Mouse (Mus musculus): Measurements from ENCODE around the gene Mettl24. TPM values are rescaled to one million over a fixed set of nuclear protein-coding genes. Genes with fewer than 3 reads are reported as not detected.

The Mettl24 gene
- polyA plus RNA-seq, 1 experiment from 2014 or later: 3.4 TPM

Other genes starting within 250 kb of the Mettl24 start
- not detected in 2 replicates for gene Slc22a16, start 112.9 kb upstream of the Mettl24 start, polyA plus RNA-seq (2015; fragmentation: Nextera tagmentation; extraction: Ambion mirVana)
- 1.4 TPM in 2 replicates for gene Ddo, start 53.3 kb upstream of the Mettl24 start, polyA plus RNA-seq (2015; fragmentation: Nextera tagmentation; extraction: Ambion mirVana)
- gene Cdc40, start 200.0 kb downstream of the Mettl24 start, polyA plus RNA-seq (2015; fragmentation: Nextera tagmentation; extraction: Ambion mirVana): 28.2 and 29.2 TPM in 2 replicates
- 13.0 and 13.1 TPM in 2 replicates for gene Wasf1, start 200.2 kb downstream of the Mettl24 start, polyA plus RNA-seq (2015; fragmentation: Nextera tagmentation; extraction: Ambion mirVana)